Comparison of ENCODE assay signal across 27 mouse cellular contexts in the genomic region with DNA sequence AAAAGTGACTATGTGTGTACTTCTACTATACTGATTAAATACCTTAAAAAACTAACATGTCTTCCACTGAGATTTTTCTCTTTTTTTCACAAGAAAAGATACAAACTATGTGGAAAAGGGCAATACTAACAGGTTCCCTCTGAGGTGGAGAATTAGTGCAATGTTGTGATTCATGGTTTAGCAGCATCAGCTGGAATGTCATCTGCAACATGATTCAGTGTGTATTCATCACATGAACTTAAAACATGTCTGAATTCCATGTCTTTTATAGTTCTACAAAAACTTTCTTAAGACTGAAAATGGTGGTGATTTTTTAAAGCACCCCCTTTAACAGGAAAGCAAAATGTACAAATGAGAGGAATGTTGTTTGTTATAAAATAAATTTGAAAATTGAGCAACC.
"Had no signal": no experiment of that assay in that cellular context is flagged by ENCODE, and none has a peak within 500 bp of the region (broad histone marks: within the 10 kb centered on the region; RNA-seq: fewer than 3 reads in every experiment).

No protein-coding gene starts in this region.

- H3K9ac ChIP-seq: heart, embryonic 12.5 days; hindbrain, embryonic 12.5 days; hindbrain, embryonic 14.5 days; intestine, embryonic 15.5 days; limb, embryonic 13.5 days; limb, embryonic 15.5 days; liver, embryonic 12.5 days; liver, embryonic 14.5 days had no signal

- H3K4me3 ChIP-seq: gastrocnemius, adult 2 months; heart, embryonic 10.5 days; heart, embryonic 12.5 days; hindbrain, embryonic 10.5 days; hindbrain, embryonic 12.5 days; intestine, embryonic 15.5 days; layer of hippocampus, adult 2 months; limb, embryonic 13.5 days; limb, embryonic 15.5 days; liver, embryonic 12.5 days had no signal

- H3K27ac ChIP-seq: gastrocnemius, adult 2 months; heart, embryonic 10.5 days; hindbrain, embryonic 14.5 days; intestine, embryonic 15.5 days; layer of hippocampus, adult 2 months; limb, embryonic 13.5 days; limb, embryonic 15.5 days; liver, embryonic 12.5 days; liver, embryonic 14.5 days had no signal

- H3K4me2 ChIP-seq: heart, embryonic 12.5 days; hindbrain, embryonic 14.5 days; intestine, embryonic 15.5 days; limb, embryonic 15.5 days; liver, embryonic 12.5 days had no signal

- DNase-seq: gastrocnemius, adult 2 months; gastrocnemius, postnatal 10 days; gastrocnemius, postnatal 25 days; heart, adult 18-20 months; heart, postnatal 10 days; heart, postnatal 4 days; kidney, adult 18-20 months; kidney, adult 8-10 months; kidney, postnatal 10 days; kidney, postnatal 25 days; kidney, postnatal 4 days; layer of hippocampus, postnatal 36 days; left cerebral cortex, postnatal 4 days had no signal

- H3K36me3 ChIP-seq: heart, embryonic 10.5 days; heart, embryonic 12.5 days; hindbrain, embryonic 10.5 days; hindbrain, embryonic 12.5 days; intestine, embryonic 15.5 days; limb, embryonic 13.5 days; limb, embryonic 15.5 days; liver, embryonic 12.5 days had no signal

- H3K27me3 ChIP-seq: heart, embryonic 12.5 days; hindbrain, embryonic 12.5 days; intestine, embryonic 15.5 days; limb, embryonic 13.5 days; limb, embryonic 15.5 days; liver, embryonic 12.5 days had no signal

- H3K4me1 ChIP-seq: heart, embryonic 10.5 days; heart, embryonic 12.5 days; intestine, embryonic 15.5 days; liver, embryonic 12.5 days had no signal

- H3K9me3 ChIP-seq: heart, embryonic 10.5 days; heart, embryonic 12.5 days; hindbrain, embryonic 10.5 days; hindbrain, embryonic 12.5 days; intestine, embryonic 15.5 days; limb, embryonic 13.5 days; limb, embryonic 15.5 days; liver, embryonic 12.5 days had no signal

- ATAC-seq: hindbrain, embryonic 16.5 days; inflammation-experienced regulatory T-cells, adult 6 months; intestine, embryonic 15.5 days; intestine, postnatal 0 days; liver, embryonic 12.5 days had no signal
